Mouse (Mus musculus) embryo, embryonic 11.5 days (tissue): ENCODE results near the gene Dnah3.

Source experiments
- DNase-seq: peaks from one replicate; pipeline ENCODE4 v3.0.0-alpha.2; 2012; ENCODE audit warnings: low read depth, low spot score

The Dnah3 gene

GRCm38 (mm10) chr7:119941569-119941968 lies 153.5 kb downstream of the Dnah3 start:
- DNase-seq = no peak

GRCm38 (mm10) chr7:119937036-119937435 lies 158.0 kb downstream of the Dnah3 start:
- DNase-seq = no peak

GRCm38 (mm10) chr7:119936321-119936720 lies 158.8 kb downstream of the Dnah3 start:
- no peak for DNase-seq

GRCm38 (mm10) chr7:119928783-119929440 lies 166.2 kb downstream of the Dnah3 start:
- no peak for DNase-seq

- no peak for DNase-seq
These were observed 174.0 kb downstream of the Dnah3 start for GRCm38 (mm10) chr7:119921054-119921453.

- no peak for DNase-seq
These were observed 174.6 kb downstream of the Dnah3 start for GRCm38 (mm10) chr7:119920457-119920856.

GRCm38 (mm10) chr7:119911727-119912126 lies 183.4 kb downstream of the Dnah3 start:
- no peak for DNase-seq

GRCm38 (mm10) chr7:119906523-119907215 lies 188.4 kb downstream of the Dnah3 start:
- DNase-seq = no peak

GRCm38 (mm10) chr7:119899386-119900057 lies 195.6 kb downstream of the Dnah3 start:
- DNase-seq = no peak

GRCm38 (mm10) chr7:119898247-119898856 lies 196.7 kb downstream of the Dnah3 start:
- DNase-seq = no peak

- DNase-seq = no peak
These were observed 197.5 kb downstream of the Dnah3 start for GRCm38 (mm10) chr7:119897521-119898109.

- peak; percentile 96 for DNase-seq
These were observed 199.2 kb downstream of the Dnah3 start, which contains the start of the genes Lyrm1 and Dcun1d3 for GRCm38 (mm10) chr7:119895639-119896512. Lyrm1 (plus strand) TSS chr7:119895861. Dcun1d3 (minus strand) TSS chr7:119896298.

GRCm38 (mm10) chr7:119894818-119895544 lies 200.1 kb downstream of the Dnah3 start:
- peak; percentile 11 for DNase-seq

GRCm38 (mm10) chr7:119892742-119893141 lies 202.3 kb downstream of the Dnah3 start:
- no peak for DNase-seq

- no peak for DNase-seq
These were observed 202.9 kb downstream of the Dnah3 start for GRCm38 (mm10) chr7:119892198-119892597.

GRCm38 (mm10) chr7:119887887-119888286 lies 207.2 kb downstream of the Dnah3 start:
- DNase-seq = no peak

- DNase-seq = no peak
These were observed 213.9 kb downstream of the Dnah3 start for GRCm38 (mm10) chr7:119881229-119881628.

GRCm38 (mm10) chr7:119880345-119880744 lies 214.7 kb downstream of the Dnah3 start:
- no peak for DNase-seq

GRCm38 (mm10) chr7:119879171-119879570 lies 215.9 kb downstream of the Dnah3 start:
- no peak for DNase-seq
